Mouse (Mus musculus) small intestine, adult 2 months (tissue): Measurements from ENCODE around the gene Antxr2. TPM values are rescaled to one million over a fixed set of nuclear protein-coding genes. Genes with fewer than 3 reads are reported as not detected.

Experiments
- H3K27ac ChIP-seq: fragments of 200-500 bp; 2 replicates; pipeline ENCODE4 v1.5.1; 2012; ENCODE audit warnings: low read depth, low read length, control low read depth, inconsistent platforms; ENCODE audit not compliant: insufficient read depth
- H3K27me3 ChIP-seq: fragments of 200-500 bp; 2 replicates; pipeline ENCODE4 v1.6.1; 2012; ENCODE audit warnings: mild to moderate bottlenecking, moderate library complexity, low read length, inconsistent platforms; ENCODE audit not compliant: control insufficient read depth, insufficient read depth
- H3K36me3 ChIP-seq: fragments of 200-500 bp; 2 replicates; pipeline ENCODE4 v1.6.1; 2012; ENCODE audit warnings: mild to moderate bottlenecking, low read length, control low read depth, inconsistent platforms; ENCODE audit not compliant: control insufficient read depth, insufficient read depth
- H3K4me1 ChIP-seq: fragments of 200-500 bp; 2 replicates; pipeline ENCODE4 v1.6.1; 2012; ENCODE audit warnings: low read length, inconsistent platforms, mixed read lengths; ENCODE audit not compliant: control insufficient read depth, insufficient read depth, insufficient read length
- H3K4me3 ChIP-seq: fragments of 200-500 bp; 2 replicates; pipeline ENCODE4 v1.5.1; 2012; ENCODE audit warnings: low read depth, mild to moderate bottlenecking, control low read depth, inconsistent platforms, low read length, moderate library complexity
- CTCF ChIP-seq: fragments of 200-500 bp; IDR thresholded peaks from 2 replicates; pipeline ENCODE4 v1.5.1; 2012; ENCODE audit warnings: low read depth, mild to moderate bottlenecking, control low read depth, inconsistent platforms, low read length, moderate library complexity, mixed read lengths; ENCODE audit not compliant: insufficient replicate concordance, insufficient read length; ENCODE audit errors: extremely low read depth
- POLR2A ChIP-seq: fragments of 200-500 bp; IDR thresholded peaks from 2 replicates; pipeline ENCODE4 v1.6.1; 2012; ENCODE audit warnings: low read depth, mild to moderate bottlenecking, control low read depth, inconsistent platforms, low read length, moderate library complexity
- WGBS: fragments of 180-500 bp; shearing (Covaris S2); methylation state at CpG from one replicate; pipeline ENCODE4 v1.1.7; 2018; 5-methylcytosine and 5-hydroxymethylcytosine counted together
- polyA plus RNA-seq: library from polyadenylated mRNA; depleted of rRNA; stranded (reverse); fragments of >200 nt; gene quantifications from 2 replicates; pipeline ENCODE4 v1.2.3, GENCODE M21; 2012

The Antxr2 gene
- polyA plus RNA-seq, 1 experiment: 4.7 TPM

- no peaks in the 10 kb centered on the region for H3K4me1 ChIP-seq
- no peak overlapping the region for H3K4me3 ChIP-seq
- H3K36me3 ChIP-seq: peaks cover 6% of the 10 kb centered on the region
- H3K27me3 ChIP-seq: no peaks in the 10 kb centered on the region
- 85% methylated on average over 4 of the region's 4 CpGs for WGBS
- no peak overlapping the region for H3K27ac ChIP-seq
- TF ChIP-seq POLR2A: no peak
- no peak for TF ChIP-seq CTCF
Observed at GRCm38 (mm10) chr5:97986656-97987294, 44.1 kb downstream of the Antxr2 start.

GRCm38 (mm10) chr5:97983375-97983774, 47.5 kb downstream of the Antxr2 start:
- TF ChIP-seq POLR2A (no peak), CTCF (no peak)
- Histone ChIP-seq H3K36me3 (peaks cover 7% of the 10 kb centered on the region), H3K4me1 (no peaks in the 10 kb centered on the region), H3K27ac (no peak overlapping the region), H3K4me3 (no peak overlapping the region), H3K27me3 (no peaks in the 10 kb centered on the region)
- WGBS: 96% methylated on average over 9 of the region's 9 CpGs

- Histone ChIP-seq H3K27me3 (no peaks in the 10 kb centered on the region), H3K4me3 (no peak overlapping the region), H3K27ac (no peak overlapping the region), H3K4me1 (no peaks in the 10 kb centered on the region), H3K36me3 (peaks cover 4% of the 10 kb centered on the region; the same call in 1 of the 2 replicates)
- TF ChIP-seq CTCF (no peak), POLR2A (no peak)
- WGBS: 77% methylated on average over 14 of the region's 14 CpGs
Observed at GRCm38 (mm10) chr5:97980472-97980871, 50.4 kb downstream of the Antxr2 start.

GRCm38 (mm10) chr5:97973293-97973692, 57.5 kb downstream of the Antxr2 start:
- Histone ChIP-seq H3K36me3 (peaks cover 14% of the 10 kb centered on the region), H3K27ac (no peak overlapping the region), H3K4me3 (no peak overlapping the region), H3K4me1 (no peaks in the 10 kb centered on the region), H3K27me3 (no peaks in the 10 kb centered on the region)
- 38% methylated on average over 1 of the region's 1 CpGs for WGBS
- TF ChIP-seq CTCF (no peak), POLR2A (no peak)

GRCm38 (mm10) chr5:97972029-97972428, 58.8 kb downstream of the Antxr2 start:
- Histone ChIP-seq H3K4me1 (no peaks in the 10 kb centered on the region), H3K36me3 (peaks cover 12% of the 10 kb centered on the region), H3K27ac (no peak overlapping the region), H3K4me3 (no peak overlapping the region), H3K27me3 (no peaks in the 10 kb centered on the region)
- TF ChIP-seq CTCF: no peak
- TF ChIP-seq POLR2A: no peak
- WGBS: 94% methylated on average over 4 of the region's 4 CpGs

- 53% methylated on average over 3 of the region's 3 CpGs for WGBS
- Histone ChIP-seq H3K27ac (no peak overlapping the region), H3K27me3 (no peaks in the 10 kb centered on the region), H3K4me1 (no peaks in the 10 kb centered on the region), H3K4me3 (no peak overlapping the region), H3K36me3 (peaks cover 12% of the 10 kb centered on the region)
- TF ChIP-seq CTCF (no peak), POLR2A (no peak)
Observed at GRCm38 (mm10) chr5:97971236-97971635, 59.6 kb downstream of the Antxr2 start.

- H3K4me1 ChIP-seq: no peaks in the 10 kb centered on the region
- no peak overlapping the region for H3K4me3 ChIP-seq
- no peaks in the 10 kb centered on the region for H3K27me3 ChIP-seq
- H3K36me3 ChIP-seq: peaks cover 16% of the 10 kb centered on the region
- no peak overlapping the region for H3K27ac ChIP-seq
- no peak for TF ChIP-seq CTCF
- no peak for TF ChIP-seq POLR2A
- WGBS: 88% methylated on average over 5 of the region's 5 CpGs
Observed at GRCm38 (mm10) chr5:97967044-97967443, 63.8 kb downstream of the Antxr2 start.

GRCm38 (mm10) chr5:97966101-97966500, 64.7 kb downstream of the Antxr2 start:
- Histone ChIP-seq H3K27me3 (no peaks in the 10 kb centered on the region), H3K36me3 (peaks cover 16% of the 10 kb centered on the region), H3K27ac (no peak overlapping the region), H3K4me3 (no peak overlapping the region), H3K4me1 (peaks cover 2% of the 10 kb centered on the region; the same call in 1 of the 2 replicates)
- TF ChIP-seq POLR2A (no peak), CTCF (no peak)
